Mouse (Mus musculus): ENCODE results near the gene Dbn1. TPM values are rescaled to one million over a fixed set of nuclear protein-coding genes. Genes with fewer than 3 reads are reported as not detected.

Gene Dbn1
- total and polyA plus RNA-seq, 3 experiments: 4.8 to 10.4 (median 9.3) TPM

GRCm38 (mm10) chr13:55486029-55486794 lies 1.7 kb downstream of the Dbn1 start:
- H3K27ac ChIP-seq: no peak overlapping the region; the same call in none of the 2 replicates
- no peaks in the 10 kb centered on the region for H3K36me3 ChIP-seq (ENCODE audit: control insufficient read depth, insufficient read depth, low read length)
- peak; percentile 32 to 55 for DNase-seq
- intact Hi-C loops (cut with DNase I): no loop called here
- H3K4me1 ChIP-seq (ENCODE audit: control insufficient read depth, insufficient read depth, low read length): peaks cover 2% of the 10 kb centered on the region
- H3K27me3 ChIP-seq (ENCODE audit: control insufficient read depth, insufficient read depth, low read length): no peaks in the 10 kb centered on the region
- H3K4me3 ChIP-seq: no peak overlapping the region; the same call in 1 of the 2 replicates
- no peak overlapping the region for H3K9ac ChIP-seq (ENCODE audit: low read depth, low read length)
- no peak for TF ChIP-seq POLR2A (IDR thresholded peaks at IDR 0.05; ENCODE audit: insufficient read depth, low read depth, low read length)
- TF ChIP-seq EP300 (IDR thresholded peaks at IDR 0.05; ENCODE audit: insufficient read depth, low read depth, low read length): no peak
- 0 out of 2 replicates have a peak, but pooled peaks have one; percentile 14 for TF ChIP-seq CTCF (IDR thresholded peaks at IDR 0.05)
- no peaks in the 10 kb centered on the region for H3K79me2 ChIP-seq (replicated peaks; ENCODE audit: control insufficient read depth, insufficient read depth, low read length)
- WGBS: 35% methylated on average over 14 of the region's 14 CpGs

GRCm38 (mm10) chr13:55484520-55485088 lies 3.3 kb downstream of the Dbn1 start:
- no peaks in the 10 kb centered on the region for H3K36me3 ChIP-seq (ENCODE audit: control insufficient read depth, insufficient read depth, low read length)
- TF ChIP-seq POLR2A (IDR thresholded peaks at IDR 0.05; ENCODE audit: insufficient read depth, low read depth, low read length): no peak
- no peak for TF ChIP-seq CTCF (IDR thresholded peaks at IDR 0.05)
- no peak for TF ChIP-seq EP300 (IDR thresholded peaks at IDR 0.05; ENCODE audit: insufficient read depth, low read depth, low read length)
- no peak overlapping the region for H3K4me3 ChIP-seq
- no peak for DNase-seq
- H3K4me1 ChIP-seq (ENCODE audit: control insufficient read depth, insufficient read depth, low read length): peaks cover 2% of the 10 kb centered on the region
- no peak overlapping the region for H3K27ac ChIP-seq
- H3K27me3 ChIP-seq (ENCODE audit: control insufficient read depth, insufficient read depth, low read length): no peaks in the 10 kb centered on the region
- WGBS: 59% methylated on average over 7 of the region's 7 CpGs
- no peak overlapping the region for H3K9ac ChIP-seq (ENCODE audit: low read depth, low read length)
- intact Hi-C loops (cut with DNase I): no loop called here
- no peaks in the 10 kb centered on the region for H3K79me2 ChIP-seq (replicated peaks; ENCODE audit: control insufficient read depth, insufficient read depth, low read length)

- intact Hi-C loops (cut with DNase I): no loop called here
- H3K79me2 ChIP-seq (replicated peaks; ENCODE audit: control insufficient read depth, insufficient read depth, low read length): no peaks in the 10 kb centered on the region
- TF ChIP-seq POLR2A (IDR thresholded peaks at IDR 0.05; ENCODE audit: insufficient read depth, low read depth, low read length): no peak
- TF ChIP-seq EP300 (IDR thresholded peaks at IDR 0.05; ENCODE audit: insufficient read depth, low read depth, low read length): no peak
- TF ChIP-seq CTCF (IDR thresholded peaks at IDR 0.05): no peak
- H3K36me3 ChIP-seq (ENCODE audit: control insufficient read depth, insufficient read depth, low read length): no peaks in the 10 kb centered on the region
- no peaks in the 10 kb centered on the region for H3K27me3 ChIP-seq (ENCODE audit: control insufficient read depth, insufficient read depth, low read length)
- no peak overlapping the region for H3K4me3 ChIP-seq
- no peak overlapping the region for H3K27ac ChIP-seq
- H3K9ac ChIP-seq (ENCODE audit: low read depth, low read length): no peak overlapping the region
- peak in 1 of 2 experiments; percentile 30 for DNase-seq
- H3K4me1 ChIP-seq (ENCODE audit: control insufficient read depth, insufficient read depth, low read length): peaks cover 5% of the 10 kb centered on the region
- 47% methylated on average over 15 of the region's 15 CpGs for WGBS
Observed at GRCm38 (mm10) chr13:55483593-55483992, 4.3 kb downstream of the Dbn1 start.

- H3K4me3 ChIP-seq: no peak overlapping the region
- peaks cover 6% of the 10 kb centered on the region for H3K4me1 ChIP-seq (ENCODE audit: control insufficient read depth, insufficient read depth, low read length)
- no peaks in the 10 kb centered on the region for H3K79me2 ChIP-seq (replicated peaks; ENCODE audit: control insufficient read depth, insufficient read depth, low read length)
- 31% methylated on average over 9 of the region's 9 CpGs for WGBS
- intact Hi-C loops (cut with DNase I): no loop called here
- H3K27me3 ChIP-seq (ENCODE audit: control insufficient read depth, insufficient read depth, low read length): no peaks in the 10 kb centered on the region
- no peaks in the 10 kb centered on the region for H3K36me3 ChIP-seq (ENCODE audit: control insufficient read depth, insufficient read depth, low read length)
- H3K27ac ChIP-seq: peak overlapping the region; percentile 41
- TF ChIP-seq CTCF (IDR thresholded peaks at IDR 0.05): no peak
- no peak for TF ChIP-seq POLR2A (IDR thresholded peaks at IDR 0.05; ENCODE audit: insufficient read depth, low read depth, low read length)
- TF ChIP-seq EP300 (IDR thresholded peaks at IDR 0.05; ENCODE audit: insufficient read depth, low read depth, low read length): no peak
- DNase-seq: no peak
- no peak overlapping the region for H3K9ac ChIP-seq (ENCODE audit: low read depth, low read length)
Observed at GRCm38 (mm10) chr13:55483071-55483470, 4.8 kb downstream of the Dbn1 start.

- DNase-seq: peak in 1 of 2 experiments; percentile 34
- intact Hi-C loops (cut with DNase I): no loop called here
- Histone ChIP-seq H3K36me3 (ENCODE audit: control insufficient read depth, insufficient read depth, low read length) (no peaks in the 10 kb centered on the region), H3K4me1 (ENCODE audit: control insufficient read depth, insufficient read depth, low read length) (peaks cover 6% of the 10 kb centered on the region), H3K4me3 (no peak overlapping the region), H3K9ac (ENCODE audit: low read depth, low read length) (no peak overlapping the region), H3K27me3 (ENCODE audit: control insufficient read depth, insufficient read depth, low read length) (no peaks in the 10 kb centered on the region), H3K79me2 (replicated peaks; ENCODE audit: control insufficient read depth, insufficient read depth, low read length) (no peaks in the 10 kb centered on the region), H3K27ac (peak overlapping the region; percentile 41)
- no peak for TF ChIP-seq POLR2A (IDR thresholded peaks at IDR 0.05; ENCODE audit: insufficient read depth, low read depth, low read length)
- TF ChIP-seq CTCF (IDR thresholded peaks at IDR 0.05): peak; percentile 24; the same call in 1 of the 2 replicates
- TF ChIP-seq EP300 (IDR thresholded peaks at IDR 0.05; ENCODE audit: insufficient read depth, low read depth, low read length): no peak
- 60% methylated on average over 7 of the region's 7 CpGs for WGBS
Observed at GRCm38 (mm10) chr13:55482542-55482941, 5.4 kb downstream of the Dbn1 start.

DNA sequence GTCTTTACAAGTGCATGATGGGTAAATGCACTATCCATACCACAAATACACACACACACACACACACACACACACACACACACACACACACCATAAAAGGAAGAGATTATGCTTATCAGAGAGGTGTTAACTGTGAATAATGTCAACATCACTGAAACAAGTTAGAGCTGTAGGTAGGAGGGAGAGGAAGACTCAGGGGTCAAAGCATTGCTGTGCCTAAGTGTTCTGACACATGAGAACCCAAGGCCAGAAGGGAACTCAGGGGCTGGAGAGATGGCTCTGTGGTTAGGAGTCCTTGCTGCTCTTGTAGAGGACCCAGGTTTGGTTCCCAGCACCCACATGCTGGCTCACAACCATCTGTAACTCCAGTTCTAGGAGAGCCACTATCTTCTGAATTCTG lies 8.0 kb downstream of the Dbn1 start:
- H3K36me3 ChIP-seq (ENCODE audit: control insufficient read depth, insufficient read depth, low read length): no peaks in the 10 kb centered on the region
- no peaks in the 10 kb centered on the region for H3K79me2 ChIP-seq (replicated peaks; ENCODE audit: control insufficient read depth, insufficient read depth, low read length)
- intact Hi-C loops (cut with DNase I): loop anchor here (2.0 kb wide), 1 partner anchor 35 kb away; no protein-coding TSS in a partner anchor
- no peak for TF ChIP-seq POLR2A (IDR thresholded peaks at IDR 0.05; ENCODE audit: insufficient read depth, low read depth, low read length)
- no peak for TF ChIP-seq CTCF (IDR thresholded peaks at IDR 0.05)
- no peak for TF ChIP-seq EP300 (IDR thresholded peaks at IDR 0.05; ENCODE audit: insufficient read depth, low read depth, low read length)
- H3K27ac ChIP-seq: no peak overlapping the region
- no peak overlapping the region for H3K4me3 ChIP-seq
- no peak for DNase-seq
- H3K9ac ChIP-seq (ENCODE audit: low read depth, low read length): no peak overlapping the region
- peaks cover 4% of the 10 kb centered on the region for H3K4me1 ChIP-seq (ENCODE audit: control insufficient read depth, insufficient read depth, low read length)
- no peaks in the 10 kb centered on the region for H3K27me3 ChIP-seq (ENCODE audit: control insufficient read depth, insufficient read depth, low read length)
